Mouse (Mus musculus) liver, embryonic 11.5 days (tissue): ENCODE results near the gene Nin. TPM values are rescaled to one million over a fixed set of nuclear protein-coding genes. Genes with fewer than 3 reads are reported as not detected.

Experiments
- ATAC-seq: fragments of 200-750 bp; cut with Nextera tagmentation; replicated peaks from 2 replicates; pipeline ENCODE4 v1.8.0; 2017; ENCODE audit warnings: moderate number of reproducible peaks, mild to moderate bottlenecking, moderate TSS enrichment, moderate library complexity; ENCODE audit not compliant: low FRiP score
- DNase-seq: peaks from one replicate; pipeline ENCODE4 v3.0.0-alpha.2; 2017; ENCODE audit warnings: low spot score
- H3K27ac ChIP-seq: fragments of 300-500 bp; sonication (generic); 2 replicates; pipeline ENCODE4 v1.5.1; 2014; ENCODE audit warnings: mild to moderate bottlenecking, low read depth, low read length, control low read depth
- H3K27me3 ChIP-seq: fragments of 300-500 bp; sonication (generic); replicated peaks from 2 replicates; pipeline ENCODE4 v1.6.1; 2014; ENCODE audit warnings: low read length, mixed read lengths; ENCODE audit not compliant: control insufficient read depth, insufficient read depth
- H3K36me3 ChIP-seq: fragments of 300-500 bp; sonication (generic); 2 replicates; pipeline ENCODE4 v1.6.1; 2014; ENCODE audit warnings: mild to moderate bottlenecking, low read length, moderate library complexity, mixed read lengths; ENCODE audit not compliant: control insufficient read depth, insufficient read depth
- H3K4me1 ChIP-seq: fragments of 300-500 bp; sonication (generic); replicated peaks from 2 replicates; pipeline ENCODE4 v1.6.1; 2014; ENCODE audit warnings: low read length, mixed read lengths; ENCODE audit not compliant: control insufficient read depth, insufficient read depth
- H3K4me2 ChIP-seq: fragments of 300-500 bp; sonication (generic); 2 replicates; pipeline ENCODE4 v1.6.1; 2014; ENCODE audit warnings: mild to moderate bottlenecking, control low read depth, moderate library complexity
- H3K4me3 ChIP-seq: fragments of 300-500 bp; sonication (generic); 2 replicates; pipeline ENCODE4 v1.5.1; 2014; ENCODE audit warnings: low read depth, low read length, control low read depth
- H3K9ac ChIP-seq: fragments of 300-500 bp; sonication (generic); 2 replicates; pipeline ENCODE4 v1.6.1; 2014; ENCODE audit warnings: low read depth, low read length, control low read depth
- H3K9me3 ChIP-seq: fragments of 300-500 bp; sonication (generic); 2 replicates; pipeline ENCODE4 v1.6.1; 2016; ENCODE audit warnings: low read length, inconsistent platforms, mixed read lengths; ENCODE audit not compliant: control insufficient read depth
- WGBS: fragments of 180-500 bp; shearing (Covaris S2); extraction: QIAGEN DNeasy Blood & Tissue Kit; methylation state at CpG from one replicate; pipeline ENCODE4 v1.1.7; 2014; 5-methylcytosine and 5-hydroxymethylcytosine counted together
- polyA plus RNA-seq: library from polyadenylated mRNA; unstranded; fragments of >200 nt; fragmentation: Nextera tagmentation; extraction: Ambion mirVana; gene quantifications from 2 replicates; pipeline ENCODE4 v1.2.1, GENCODE M21; 2014

Gene Nin
- polyA plus RNA-seq, 1 experiment from 2014 or later: 7.7 TPM

GRCm38 (mm10) chr12:70043421-70043820 is 70.1 kb downstream of the Nin start:
- no peaks in the 10 kb centered on the region for H3K27me3 ChIP-seq
- peaks cover under 1% of the 10 kb centered on the region; the same call in 1 of the 2 replicates for H3K36me3 ChIP-seq
- 88% methylated on average over 13 of the region's 13 CpGs for WGBS
- H3K9me3 ChIP-seq: no peaks in the 10 kb centered on the region
- ATAC-seq (no peak), DNase-seq (no peak)
- no peak overlapping the region for H3K9ac ChIP-seq
- no peak overlapping the region for H3K4me3 ChIP-seq
- H3K4me2 ChIP-seq: no peak overlapping the region
- H3K27ac ChIP-seq: no peak overlapping the region
- H3K4me1 ChIP-seq: no peaks in the 10 kb centered on the region

DNA sequence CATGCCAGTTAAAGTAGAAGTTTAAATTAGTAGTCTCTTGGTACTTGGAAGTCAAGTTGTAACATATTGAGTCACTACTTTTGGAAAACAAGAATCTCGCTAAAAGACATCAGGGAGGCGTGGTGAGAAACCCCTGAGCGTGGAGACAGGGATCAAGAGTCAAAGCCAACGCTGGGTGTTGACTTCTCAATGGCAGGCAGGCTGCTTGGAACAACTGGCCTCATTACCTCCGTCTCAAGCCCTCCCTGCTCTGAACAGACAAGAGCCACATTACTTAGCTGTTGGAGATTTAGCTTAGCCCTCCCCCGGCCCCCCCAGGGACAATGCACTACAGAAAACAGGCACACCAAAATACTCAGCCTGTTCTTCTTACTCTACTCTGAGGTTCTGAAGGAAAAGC is 72.5 kb downstream of the Nin start:
- Histone ChIP-seq H3K4me3 (no peak overlapping the region), H3K36me3 (peaks cover 7% of the 10 kb centered on the region; the same call in 1 of the 2 replicates), H3K27me3 (no peaks in the 10 kb centered on the region), H3K9ac (no peak overlapping the region), H3K27ac (no peak overlapping the region), H3K9me3 (no peaks in the 10 kb centered on the region), H3K4me1 (no peaks in the 10 kb centered on the region), H3K4me2 (no peak overlapping the region)
- WGBS: 90% methylated on average over 6 of the region's 6 CpGs
- DNase-seq (no peak), ATAC-seq (no peak)

- H3K4me1 ChIP-seq: no peaks in the 10 kb centered on the region
- WGBS: 93% methylated on average over 19 of the region's 19 CpGs
- H3K4me3 ChIP-seq: no peak overlapping the region
- DNase-seq (no peak), ATAC-seq (no peak)
- H3K27me3 ChIP-seq: no peaks in the 10 kb centered on the region
- no peak overlapping the region for H3K4me2 ChIP-seq
- H3K36me3 ChIP-seq: peaks cover 7% of the 10 kb centered on the region; the same call in 1 of the 2 replicates
- no peaks in the 10 kb centered on the region for H3K9me3 ChIP-seq
- H3K9ac ChIP-seq: no peak overlapping the region
- H3K27ac ChIP-seq: no peak overlapping the region
These were observed 76.7 kb downstream of the Nin start for GRCm38 (mm10) chr12:70036722-70037305.

DNA sequence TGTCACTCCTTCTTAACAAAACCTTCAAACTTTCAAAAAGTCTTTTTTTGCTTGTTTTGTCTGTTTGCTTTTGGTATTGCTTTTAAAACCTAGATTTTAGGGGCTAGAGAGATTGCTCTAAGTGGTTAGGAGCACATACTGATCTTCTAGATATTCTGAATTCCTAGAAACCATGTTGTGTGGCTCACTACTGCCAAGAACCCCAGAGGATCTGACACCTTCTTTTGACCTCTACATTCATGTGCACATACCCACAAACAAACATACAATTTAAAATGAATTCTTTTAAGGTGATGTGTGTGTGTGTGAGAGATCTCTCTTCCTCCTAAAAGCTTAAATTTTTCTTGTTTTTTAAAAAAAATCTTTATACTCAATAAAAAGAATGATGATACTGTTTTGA is 87.3 kb downstream of the Nin start:
- H3K27me3 ChIP-seq: no peaks in the 10 kb centered on the region
- no peak overlapping the region for H3K9ac ChIP-seq
- H3K4me2 ChIP-seq: no peak overlapping the region
- no peaks in the 10 kb centered on the region for H3K4me1 ChIP-seq
- H3K36me3 ChIP-seq: peaks cover 8% of the 10 kb centered on the region; the same call in 1 of the 2 replicates
- H3K27ac ChIP-seq: no peak overlapping the region
- no peak for ATAC-seq
- H3K9me3 ChIP-seq: no peaks in the 10 kb centered on the region
- no peak overlapping the region for H3K4me3 ChIP-seq
- no peak for DNase-seq

DNA sequence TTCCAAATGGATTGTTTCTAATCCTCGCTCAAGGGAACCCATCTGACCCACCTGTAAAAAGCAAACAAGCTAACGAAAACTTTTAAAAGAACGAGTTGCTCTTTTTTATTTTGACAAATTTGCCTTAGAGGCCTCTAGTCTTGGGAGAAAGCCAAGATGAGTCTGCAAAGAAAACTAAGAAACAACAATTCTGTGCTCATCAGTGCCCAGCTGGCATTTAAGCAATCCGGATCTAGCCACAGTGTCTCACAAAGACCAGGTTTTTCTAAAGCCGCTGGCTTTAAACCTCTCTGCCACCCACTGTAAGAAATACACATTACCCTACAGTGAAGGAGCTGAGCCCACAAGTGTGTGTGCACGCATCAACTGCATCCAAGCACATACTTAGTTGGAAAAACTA is 88.1 kb downstream of the Nin start:
- Histone ChIP-seq H3K4me2 (no peak overlapping the region), H3K9me3 (no peaks in the 10 kb centered on the region), H3K27me3 (no peaks in the 10 kb centered on the region), H3K9ac (no peak overlapping the region), H3K36me3 (peaks cover 8% of the 10 kb centered on the region; the same call in 1 of the 2 replicates), H3K4me1 (no peaks in the 10 kb centered on the region), H3K27ac (no peak overlapping the region), H3K4me3 (no peak overlapping the region)
- no peak for DNase-seq
- ATAC-seq: no peak
- WGBS: 89% methylated on average over 6 of the region's 6 CpGs

DNA sequence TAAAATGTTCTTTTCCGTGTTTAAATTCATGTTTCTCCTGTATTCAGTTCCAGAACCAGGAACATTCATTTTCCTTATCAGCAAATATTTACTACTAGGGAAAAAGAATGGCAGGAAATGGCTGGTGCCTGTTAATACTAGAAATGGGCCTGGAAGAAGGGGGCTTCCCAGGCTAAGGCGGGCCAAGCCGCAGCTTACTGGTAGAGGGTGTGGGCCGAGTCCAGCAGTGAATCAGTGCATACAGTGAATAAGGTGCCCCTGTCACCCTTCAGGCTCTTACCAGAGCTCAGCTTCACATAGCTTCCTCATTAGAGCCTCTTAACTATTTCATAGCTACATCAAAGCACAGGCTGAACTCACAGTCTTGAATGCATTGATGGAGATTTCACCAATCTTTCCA is 89.9 kb downstream of the Nin start:
- no peak overlapping the region for H3K9ac ChIP-seq
- H3K9me3 ChIP-seq: no peaks in the 10 kb centered on the region
- peaks cover 6% of the 10 kb centered on the region; the same call in 1 of the 2 replicates for H3K36me3 ChIP-seq
- H3K4me2 ChIP-seq: no peak overlapping the region
- H3K27me3 ChIP-seq: no peaks in the 10 kb centered on the region
- no peak overlapping the region for H3K27ac ChIP-seq
- WGBS: 86% methylated on average over 4 of the region's 4 CpGs
- ATAC-seq (no peak), DNase-seq (no peak)
- no peak overlapping the region for H3K4me3 ChIP-seq
- no peaks in the 10 kb centered on the region for H3K4me1 ChIP-seq

GRCm38 (mm10) chr12:70018153-70018552 is 95.4 kb downstream of the Nin start:
- H3K36me3 ChIP-seq: peaks cover 3% of the 10 kb centered on the region; the same call in 1 of the 2 replicates
- no peak overlapping the region for H3K4me2 ChIP-seq
- no peaks in the 10 kb centered on the region for H3K27me3 ChIP-seq
- DNase-seq (no peak), ATAC-seq (no peak)
- 69% methylated on average over 4 of the region's 4 CpGs for WGBS
- H3K9ac ChIP-seq: no peak overlapping the region
- no peaks in the 10 kb centered on the region for H3K9me3 ChIP-seq
- H3K4me3 ChIP-seq: no peak overlapping the region
- no peak overlapping the region for H3K27ac ChIP-seq
- H3K4me1 ChIP-seq: no peaks in the 10 kb centered on the region

DNA sequence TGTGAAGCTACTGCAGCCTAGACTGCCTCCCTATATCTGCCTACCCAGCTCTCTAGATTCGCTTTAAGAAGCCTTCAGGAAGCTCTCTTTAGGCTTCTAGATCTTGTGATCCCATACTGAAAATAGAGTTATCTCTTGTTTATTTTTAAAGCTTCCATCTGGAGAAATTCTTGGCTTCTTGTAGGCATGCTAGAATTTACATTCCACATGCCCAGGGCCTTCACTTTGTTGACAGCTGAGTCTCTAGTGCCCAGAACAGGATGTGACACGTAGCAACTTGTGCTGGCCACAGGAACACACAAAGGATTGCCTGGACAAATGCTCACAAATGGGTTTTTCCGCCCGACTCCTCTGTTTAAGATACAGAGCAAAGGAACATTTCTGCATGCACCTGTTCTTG is 97.6 kb downstream of the Nin start:
- WGBS: 63% methylated on average over 4 of the region's 4 CpGs

DNA sequence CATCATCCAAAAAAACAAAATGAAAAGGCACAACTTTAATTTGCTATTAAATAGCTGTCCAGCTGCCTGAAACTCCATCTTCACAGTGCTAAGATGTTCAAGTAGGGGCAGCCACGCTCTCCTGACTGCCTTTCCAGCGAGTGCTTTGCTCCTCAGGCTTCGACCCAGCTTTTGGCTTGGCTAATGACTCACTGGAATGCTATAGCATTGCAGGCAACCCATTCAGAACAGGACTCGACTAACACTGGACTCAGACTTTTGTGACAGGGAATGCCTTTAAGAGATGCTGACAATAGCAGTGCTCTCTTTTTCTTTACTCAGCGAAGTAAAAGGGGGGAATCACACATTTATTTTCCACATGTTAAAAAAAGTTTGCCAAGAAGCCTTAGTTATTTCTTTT is 101.8 kb downstream of the Nin start:
- DNase-seq (no peak), ATAC-seq (no peak)
- Histone ChIP-seq H3K9ac (no peak overlapping the region), H3K9me3 (no peaks in the 10 kb centered on the region; the same call in 1 of the 2 replicates), H3K27ac (no peak overlapping the region), H3K27me3 (no peaks in the 10 kb centered on the region), H3K4me2 (no peak overlapping the region), H3K36me3 (peaks cover 9% of the 10 kb centered on the region), H3K4me1 (no peaks in the 10 kb centered on the region), H3K4me3 (no peak overlapping the region)
- WGBS: 82% methylated on average over 5 of the region's 5 CpGs

More for the DNA sequence above, 97.6 kb downstream of the Nin start:
- H3K27ac ChIP-seq: no peak overlapping the region
- no peak overlapping the region for H3K4me3 ChIP-seq
- H3K9me3 ChIP-seq: no peaks in the 10 kb centered on the region; the same call in 1 of the 2 replicates
- H3K36me3 ChIP-seq: peaks cover 5% of the 10 kb centered on the region; the same call in 1 of the 2 replicates
- H3K9ac ChIP-seq: no peak overlapping the region
- no peak overlapping the region for H3K4me2 ChIP-seq
- H3K27me3 ChIP-seq: no peaks in the 10 kb centered on the region
- DNase-seq (no peak), ATAC-seq (no peak)
- no peaks in the 10 kb centered on the region for H3K4me1 ChIP-seq
